Mouse (Mus musculus) hindbrain, embryonic 11.5 days (tissue): ENCODE data around the gene Gata3. TPM values are rescaled to one million over a fixed set of nuclear protein-coding genes. Genes with fewer than 3 reads are reported as not detected.

Experiments
- ATAC-seq: fragments of 200-750 bp; cut with Nextera tagmentation; 2 replicates; pipeline ENCODE4 v1.8.0; 2017; ENCODE audit warnings: mild to moderate bottlenecking, moderate TSS enrichment, moderate library complexity; ENCODE audit not compliant: low FRiP score
- DNase-seq: peaks from one replicate; pipeline ENCODE4 v3.0.0-alpha.2; 2015; ENCODE audit warnings: low spot score
- H3K27ac ChIP-seq: fragments of 300-500 bp; sonication (generic); 2 replicates; pipeline ENCODE4 v1.5.1; 2014; ENCODE audit warnings: mild to moderate bottlenecking, low read depth, low read length
- H3K27me3 ChIP-seq: fragments of 300-500 bp; sonication (generic); 2 replicates; pipeline ENCODE4 v1.6.1; 2014; ENCODE audit warnings: mild to moderate bottlenecking, low read length, moderate library complexity, mixed read lengths; ENCODE audit not compliant: control insufficient read depth, insufficient read depth
- H3K36me3 ChIP-seq: fragments of 300-500 bp; sonication (generic); 2 replicates; pipeline ENCODE4 v1.6.1; 2014; ENCODE audit warnings: mild to moderate bottlenecking, low read length, moderate library complexity, mixed read lengths; ENCODE audit not compliant: control insufficient read depth, insufficient read depth
- H3K4me1 ChIP-seq: fragments of 300-500 bp; sonication (generic); replicated peaks from 2 replicates; pipeline ENCODE4 v1.6.1; 2014; ENCODE audit warnings: low read length, mixed read lengths; ENCODE audit not compliant: control insufficient read depth, insufficient read depth
- H3K4me2 ChIP-seq: fragments of 300-500 bp; sonication (generic); replicated peaks from 2 replicates; pipeline ENCODE4 v1.6.1; 2014; ENCODE audit warnings: mild to moderate bottlenecking, low read depth, low read length
- H3K4me3 ChIP-seq: fragments of 300-500 bp; sonication (generic); 2 replicates; pipeline ENCODE4 v1.5.1; 2014; ENCODE audit warnings: low read depth, low read length
- H3K9ac ChIP-seq: fragments of 300-500 bp; sonication (generic); 2 replicates; pipeline ENCODE4 v1.6.1; 2014; ENCODE audit warnings: low read depth, low read length
- H3K9me3 ChIP-seq: fragments of 300-500 bp; sonication (generic); 2 replicates; pipeline ENCODE4 v1.6.1; 2016; ENCODE audit warnings: low read length; ENCODE audit not compliant: control insufficient read depth
- WGBS: fragments of 180-500 bp; shearing (Covaris S2); extraction: QIAGEN DNeasy Blood & Tissue Kit; methylation state at CpG from one replicate; pipeline ENCODE4 v1.1.7; 2014; 5-methylcytosine and 5-hydroxymethylcytosine counted together
- polyA plus RNA-seq: library from polyadenylated mRNA; unstranded; fragments of >200 nt; fragmentation: Nextera tagmentation; extraction: Ambion mirVana; gene quantifications from 2 replicates; pipeline ENCODE4 v1.2.1, GENCODE M21; 2014

Gene Gata3
- polyA plus RNA-seq, 1 experiment from 2014 or later: 22.9 TPM

- no peaks in the 10 kb centered on the region for H3K9me3 ChIP-seq
- H3K4me1 ChIP-seq: no peaks in the 10 kb centered on the region
- no peak for DNase-seq
- H3K27ac ChIP-seq: no peak overlapping the region
- 68% methylated on average over 14 of the region's 14 CpGs for WGBS
- H3K36me3 ChIP-seq: no peaks in the 10 kb centered on the region
- H3K4me3 ChIP-seq: no peak overlapping the region
- ATAC-seq: no peak
- H3K27me3 ChIP-seq: peaks cover 1% of the 10 kb centered on the region; the same call in 1 of the 2 replicates
- H3K9ac ChIP-seq: no peak overlapping the region
- H3K4me2 ChIP-seq: no peak overlapping the region
Measured at GRCm38 (mm10) chr2:9903854-9904560, 14.2 kb upstream of the Gata3 start.

- 2% methylated on average over 8 of the region's 8 CpGs for WGBS
- Histone ChIP-seq H3K4me3 (no peak overlapping the region), H3K4me1 (peaks cover 3% of the 10 kb centered on the region), H3K9ac (no peak overlapping the region), H3K9me3 (no peaks in the 10 kb centered on the region), H3K27ac (no peak overlapping the region), H3K36me3 (no peaks in the 10 kb centered on the region), H3K27me3 (peaks cover 58% of the 10 kb centered on the region), H3K4me2 (no peak overlapping the region)
- DNase-seq (peak; percentile 50), ATAC-seq (no peak)
Measured at GRCm38 (mm10) chr2:9897846-9898245, 8.0 kb upstream of the Gata3 start.

GRCm38 (mm10) chr2:9896097-9896770 lies 6.4 kb upstream of the Gata3 start:
- Histone ChIP-seq H3K9me3 (no peaks in the 10 kb centered on the region), H3K9ac (no peak overlapping the region), H3K27me3 (peaks cover 66% of the 10 kb centered on the region), H3K4me3 (no peak overlapping the region), H3K36me3 (no peaks in the 10 kb centered on the region), H3K4me1 (peaks cover 3% of the 10 kb centered on the region), H3K4me2 (no peak overlapping the region; the same call in 1 of the 2 replicates), H3K27ac (no peak overlapping the region)
- under 1% methylated on average over 22 of the region's 22 CpGs for WGBS
- DNase-seq (peak; percentile 53), ATAC-seq (no peak; the same call in 1 of the 2 replicates)

GRCm38 (mm10) chr2:9894836-9895593 lies 5.2 kb upstream of the Gata3 start:
- 0 out of 2 replicates have a peak, but pooled peaks have one; percentile 4 for ATAC-seq
- no peak overlapping the region for H3K9ac ChIP-seq
- peaks cover 78% of the 10 kb centered on the region for H3K27me3 ChIP-seq
- H3K4me1 ChIP-seq: peaks cover 3% of the 10 kb centered on the region
- no peaks in the 10 kb centered on the region for H3K9me3 ChIP-seq
- H3K36me3 ChIP-seq: no peaks in the 10 kb centered on the region
- H3K4me2 ChIP-seq: no peak overlapping the region
- H3K4me3 ChIP-seq: no peak overlapping the region
- peak; percentile 42 for DNase-seq
- WGBS: 2% methylated on average over 19 of the region's 19 CpGs
- H3K27ac ChIP-seq: no peak overlapping the region

GRCm38 (mm10) chr2:9893272-9893953 lies 3.6 kb upstream of the Gata3 start:
- H3K36me3 ChIP-seq: no peaks in the 10 kb centered on the region
- no peak overlapping the region for H3K27ac ChIP-seq
- ATAC-seq (peak; percentile 48), DNase-seq (peak; percentile 47)
- no peak overlapping the region for H3K9ac ChIP-seq
- H3K4me1 ChIP-seq: peaks cover 5% of the 10 kb centered on the region
- no peak overlapping the region for H3K4me3 ChIP-seq
- under 1% methylated on average over 6 of the region's 6 CpGs for WGBS
- peaks cover 87% of the 10 kb centered on the region for H3K27me3 ChIP-seq
- no peak overlapping the region for H3K4me2 ChIP-seq
- no peaks in the 10 kb centered on the region for H3K9me3 ChIP-seq

GRCm38 (mm10) chr2:9892541-9892940 lies 2.7 kb upstream of the Gata3 start:
- Histone ChIP-seq H3K36me3 (no peaks in the 10 kb centered on the region), H3K4me1 (peaks cover 5% of the 10 kb centered on the region), H3K9ac (no peak overlapping the region), H3K4me2 (no peak overlapping the region), H3K9me3 (no peaks in the 10 kb centered on the region), H3K4me3 (no peak overlapping the region), H3K27me3 (peaks cover 86% of the 10 kb centered on the region), H3K27ac (no peak overlapping the region)
- no peak for ATAC-seq
- 7% methylated on average over 7 of the region's 7 CpGs for WGBS
- DNase-seq: peak; percentile 33

- H3K4me2 ChIP-seq: no peak overlapping the region
- H3K27ac ChIP-seq: no peak overlapping the region
- H3K9me3 ChIP-seq: no peaks in the 10 kb centered on the region
- peaks cover 84% of the 10 kb centered on the region for H3K27me3 ChIP-seq
- no peak for ATAC-seq
- no peak overlapping the region for H3K4me3 ChIP-seq
- peaks cover 2% of the 10 kb centered on the region for H3K4me1 ChIP-seq
- under 1% methylated on average over 5 of the region's 5 CpGs for WGBS
- peak; percentile 44 for DNase-seq
- H3K9ac ChIP-seq: no peak overlapping the region
- no peaks in the 10 kb centered on the region for H3K36me3 ChIP-seq
Measured at GRCm38 (mm10) chr2:9890906-9891305, 1.1 kb upstream of the Gata3 start.

GRCm38 (mm10) chr2:9890251-9890650 lies 417 bp upstream of the Gata3 start:
- ATAC-seq (no peak), DNase-seq (peak; percentile 33)
- 0 out of 2 replicates have a peak, but pooled peaks cover 2% of the 10 kb centered on the region for H3K4me1 ChIP-seq
- no peaks in the 10 kb centered on the region for H3K36me3 ChIP-seq
- no peak overlapping the region for H3K4me3 ChIP-seq
- no peak overlapping the region for H3K4me2 ChIP-seq
- H3K9ac ChIP-seq: no peak overlapping the region
- WGBS: 7% methylated on average over 8 of the region's 8 CpGs
- peaks cover 84% of the 10 kb centered on the region for H3K27me3 ChIP-seq
- no peaks in the 10 kb centered on the region for H3K9me3 ChIP-seq
- H3K27ac ChIP-seq: no peak overlapping the region
